Mouse (Mus musculus) hindbrain, embryonic 10.5 days (tissue): ENCODE measurements around the gene Olfr654. TPM values are rescaled to one million over a fixed set of nuclear protein-coding genes. Genes with fewer than 3 reads are reported as not detected.

Experiments used
- DNase-seq: peaks from one replicate; pipeline ENCODE4 v3.0.0-alpha.2; 2017; ENCODE audit warnings: low spot score
- H3K27ac ChIP-seq: fragments of 300-500 bp; sonication (generic); 2 replicates; pipeline ENCODE4 v1.5.1; 2016; ENCODE audit warnings: mild to moderate bottlenecking, moderate library complexity
- H3K27me3 ChIP-seq: fragments of 300-500 bp; sonication (generic); 2 replicates; pipeline ENCODE4 v1.6.1; 2016; ENCODE audit warnings: mild to moderate bottlenecking; ENCODE audit not compliant: poor library complexity, insufficient read depth, severe bottlenecking
- H3K36me3 ChIP-seq: fragments of 300-500 bp; sonication (generic); 2 replicates; pipeline ENCODE4 v1.6.1; 2016; ENCODE audit warnings: mild to moderate bottlenecking, moderate library complexity
- H3K4me1 ChIP-seq: fragments of 300-500 bp; sonication (generic); replicated peaks from 2 replicates; pipeline ENCODE4 v1.6.1; 2016; ENCODE audit warnings: mild to moderate bottlenecking
- H3K4me3 ChIP-seq: fragments of 300-500 bp; sonication (generic); 2 replicates; pipeline ENCODE4 v1.5.1; 2016; ENCODE audit warnings: mild to moderate bottlenecking, moderate library complexity
- H3K9me3 ChIP-seq: fragments of 300-500 bp; sonication (generic); 2 replicates; pipeline ENCODE4 v1.6.1; 2016; ENCODE audit warnings: mild to moderate bottlenecking, moderate library complexity
- WGBS: fragments of 180-500 bp; shearing (Covaris S2); methylation state at CpG from one replicate; pipeline ENCODE4 v1.1.7; 2016; 5-methylcytosine and 5-hydroxymethylcytosine counted together
- polyA plus RNA-seq: library from polyadenylated mRNA; unstranded; fragments of >200 nt; fragmentation: Nextera tagmentation; extraction: Ambion mirVana; gene quantifications from 2 replicates; pipeline ENCODE4 v1.2.1, GENCODE M21; 2016

Olfr654 gene
- not detected in 2 replicates for polyA plus RNA-seq

DNA sequence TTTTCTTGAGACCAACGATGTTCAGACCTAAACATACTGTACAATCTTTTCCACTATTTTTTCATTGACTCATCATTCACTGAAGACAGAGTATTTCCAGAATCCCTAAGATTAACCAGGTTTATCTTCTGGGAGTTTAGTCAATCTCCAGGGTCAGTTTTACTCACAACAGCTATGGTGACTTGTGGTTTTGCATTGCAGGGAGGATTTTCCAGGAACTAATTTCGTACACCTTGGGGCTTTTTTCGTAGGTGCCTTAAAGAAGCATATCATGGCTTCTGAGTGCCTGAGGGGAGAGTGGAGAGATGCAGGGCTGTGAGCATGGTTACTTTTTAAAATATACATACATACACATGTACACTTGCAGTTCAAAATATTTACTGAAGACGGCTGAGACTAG, at the start of gene Olfr654:
TSS of gene Olfr654 (plus strand) at position 301 of the 400 bp plus-strand sequence.
- H3K4me3 ChIP-seq = no peak within 1 kb of the TSS
- DNase-seq = no peak
- no peaks in the 10 kb centered on the region for H3K4me1 ChIP-seq
- no peaks in the 10 kb centered on the region for H3K36me3 ChIP-seq
- H3K27me3 ChIP-seq = no peaks in the 10 kb centered on the region
- no peaks in the 10 kb centered on the region for H3K9me3 ChIP-seq
- H3K27ac ChIP-seq = no peak within 1 kb of the TSS
- WGBS = 95% methylated on average over 4 of the region's 4 CpGs

DNA sequence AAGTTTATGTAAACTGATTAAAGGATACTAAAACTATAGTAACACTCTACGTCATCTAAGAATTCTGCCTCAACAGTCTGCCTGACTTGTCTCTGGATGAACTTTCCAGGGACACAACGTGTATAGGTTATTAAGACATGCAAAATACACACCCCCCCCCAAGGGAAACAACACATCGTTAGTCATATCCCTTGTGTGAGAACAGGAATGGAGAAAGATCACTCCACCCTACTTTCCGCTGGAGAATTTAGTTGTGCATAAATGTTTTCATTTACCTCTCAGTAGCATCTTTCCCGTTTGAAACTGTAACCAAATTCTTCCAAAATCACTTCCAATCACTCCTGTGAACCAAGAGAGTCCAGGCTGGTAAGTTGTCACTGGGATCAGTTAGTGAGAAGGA, 37.0 kb upstream of the Olfr654 start, which contains the start of gene Olfr651:
TSS of gene Olfr651 (plus strand) at position 301 of the 400 bp plus-strand sequence.
- Histone ChIP-seq H3K27me3 (no peaks in the 10 kb centered on the region), H3K4me1 (no peaks in the 10 kb centered on the region), H3K9me3 (0 out of 2 replicates have a peak, but pooled peaks cover 6% of the 10 kb centered on the region), H3K27ac (no peak within 1 kb of the TSS), H3K36me3 (no peaks in the 10 kb centered on the region), H3K4me3 (no peak within 1 kb of the TSS)
- WGBS = 79% methylated on average over 5 of the region's 5 CpGs
- DNase-seq = no peak

- no peaks in the 10 kb centered on the region for H3K4me1 ChIP-seq
- H3K27me3 ChIP-seq = no peaks in the 10 kb centered on the region
- no peak overlapping the region for H3K4me3 ChIP-seq
- no peaks in the 10 kb centered on the region for H3K36me3 ChIP-seq
- no peak for DNase-seq
- no peak overlapping the region for H3K27ac ChIP-seq
- no peaks in the 10 kb centered on the region for H3K9me3 ChIP-seq
- 73% methylated on average over 1 of the region's 1 CpGs for WGBS
Measured at GRCm38 (mm10) chr7:104552700-104553099, 34.1 kb upstream of the Olfr654 start.

DNA sequence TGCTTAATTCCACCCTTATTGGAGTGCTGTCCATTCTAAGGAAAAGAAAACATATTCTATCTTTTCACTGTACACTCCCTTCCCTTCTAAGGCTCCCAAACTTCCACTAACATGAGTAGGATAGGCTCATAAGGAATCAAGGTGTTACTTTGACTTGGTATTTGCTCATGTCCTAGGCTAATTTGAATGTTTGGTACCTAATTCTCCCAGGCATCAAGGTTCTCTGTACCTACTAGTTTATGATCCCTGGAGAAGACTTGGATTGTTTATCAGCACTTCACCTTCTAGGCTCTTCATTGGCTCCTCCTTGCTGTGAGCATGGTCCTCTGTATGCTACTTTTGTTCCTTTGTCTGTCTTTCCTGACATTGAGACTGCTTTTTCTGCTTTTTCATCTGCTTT, 26.2 kb upstream of the Olfr654 start, which contains the start of gene Olfr652:
TSS of gene Olfr652 (plus strand) at position 301 of the 400 bp plus-strand sequence.
- Histone ChIP-seq H3K4me1 (no peaks in the 10 kb centered on the region), H3K4me3 (no peak within 1 kb of the TSS), H3K36me3 (no peaks in the 10 kb centered on the region), H3K9me3 (no peaks in the 10 kb centered on the region), H3K27me3 (no peaks in the 10 kb centered on the region), H3K27ac (no peak within 1 kb of the TSS)
- DNase-seq = no peak

GRCm38 (mm10) chr7:104577014-104577413, 9.8 kb upstream of the Olfr654 start, which contains the start of gene Olfr653:
TSS of gene Olfr653 (plus strand) at chr7:104577314.
- no peaks in the 10 kb centered on the region for H3K9me3 ChIP-seq
- H3K27me3 ChIP-seq = no peaks in the 10 kb centered on the region
- no peaks in the 10 kb centered on the region for H3K36me3 ChIP-seq
- no peaks in the 10 kb centered on the region for H3K4me1 ChIP-seq
- 78% methylated on average over 2 of the region's 2 CpGs for WGBS
- H3K27ac ChIP-seq = no peak within 1 kb of the TSS
- no peak within 1 kb of the TSS for H3K4me3 ChIP-seq
- no peak for DNase-seq

DNA sequence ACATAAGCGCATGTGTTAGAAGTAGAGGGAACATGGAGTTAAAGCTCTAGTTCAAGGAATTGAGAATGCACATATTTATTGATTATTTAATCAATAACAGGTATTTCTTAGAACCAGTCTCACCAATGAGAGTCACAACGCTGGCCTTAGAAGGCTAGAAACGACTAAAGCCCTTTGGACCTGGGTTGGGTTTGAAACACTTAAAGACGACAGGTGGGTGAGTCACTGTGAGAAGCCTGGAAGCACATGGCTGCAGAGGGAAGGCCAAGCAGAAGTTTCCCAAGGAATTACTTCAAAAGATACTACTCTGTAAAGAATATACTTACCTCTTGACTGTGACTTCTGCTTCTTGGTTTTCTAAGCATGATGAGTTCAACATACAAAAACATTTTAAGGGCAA, 6.0 kb upstream of the Olfr654 start:
- H3K9me3 ChIP-seq = no peaks in the 10 kb centered on the region
- no peaks in the 10 kb centered on the region for H3K36me3 ChIP-seq
- no peak overlapping the region for H3K27ac ChIP-seq
- no peaks in the 10 kb centered on the region for H3K27me3 ChIP-seq
- H3K4me3 ChIP-seq = no peak overlapping the region
- H3K4me1 ChIP-seq = no peaks in the 10 kb centered on the region
- DNase-seq = no peak
- 93% methylated on average over 4 of the region's 4 CpGs for WGBS

DNA sequence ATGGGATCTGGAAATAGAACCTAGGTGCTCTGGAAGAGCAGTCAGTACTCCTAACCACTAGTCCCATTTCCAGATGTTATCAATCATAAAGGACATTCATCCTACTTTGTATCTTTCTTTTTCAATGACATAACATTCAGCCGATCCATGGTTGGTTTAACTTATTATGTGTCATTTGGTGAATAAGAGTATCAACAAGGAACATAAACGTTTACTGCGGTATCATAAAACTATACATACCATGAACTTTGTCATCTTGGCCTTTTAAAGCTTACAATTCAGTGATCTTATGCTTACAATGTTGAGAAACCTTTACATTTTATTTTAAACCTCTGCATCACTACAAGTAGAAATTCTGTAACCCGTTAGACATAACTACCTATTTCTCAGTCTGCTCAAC, 5.4 kb upstream of the Olfr654 start:
- Histone ChIP-seq H3K9me3 (no peaks in the 10 kb centered on the region), H3K4me1 (no peaks in the 10 kb centered on the region), H3K36me3 (no peaks in the 10 kb centered on the region), H3K4me3 (no peak overlapping the region), H3K27ac (no peak overlapping the region), H3K27me3 (no peaks in the 10 kb centered on the region)
- WGBS = 83% methylated on average over 4 of the region's 4 CpGs
- DNase-seq = no peak

- WGBS = 86% methylated on average over 5 of the region's 5 CpGs
- H3K4me3 ChIP-seq = no peak overlapping the region
- H3K27me3 ChIP-seq = no peaks in the 10 kb centered on the region
- H3K27ac ChIP-seq = no peak overlapping the region
- H3K9me3 ChIP-seq = no peaks in the 10 kb centered on the region
- no peaks in the 10 kb centered on the region for H3K36me3 ChIP-seq
- no peaks in the 10 kb centered on the region for H3K4me1 ChIP-seq
- DNase-seq = no peak
Measured at GRCm38 (mm10) chr7:104588274-104588673, 1.4 kb downstream of the Olfr654 start.

DNA sequence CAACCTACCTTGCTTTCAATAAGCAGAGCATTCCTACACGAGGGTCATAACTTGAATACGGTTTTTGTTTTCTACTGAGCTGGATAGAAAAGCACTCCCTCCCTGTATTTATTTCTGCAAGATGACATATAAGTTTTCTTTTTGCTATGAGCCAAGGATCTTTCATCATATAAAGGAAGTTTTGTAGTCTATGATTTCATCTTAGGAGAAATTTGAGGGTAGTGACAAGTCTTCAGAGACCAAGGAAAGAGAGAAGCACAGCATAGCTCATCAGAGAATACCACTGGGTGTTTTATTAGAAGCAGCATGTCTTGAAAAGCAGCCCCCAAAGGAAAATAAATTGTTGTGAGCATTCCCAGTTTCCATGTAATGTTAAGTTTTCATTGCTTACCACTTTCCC, 14.9 kb downstream of the Olfr654 start, which contains the start of gene Olfr655:
TSS of gene Olfr655 (minus strand) at position 101 of the 400 bp plus-strand sequence.
- no peak within 1 kb of the TSS for H3K27ac ChIP-seq
- no peaks in the 10 kb centered on the region for H3K27me3 ChIP-seq
- no peak within 1 kb of the TSS for H3K4me3 ChIP-seq
- no peaks in the 10 kb centered on the region for H3K36me3 ChIP-seq
- no peaks in the 10 kb centered on the region for H3K4me1 ChIP-seq
- WGBS = 92% methylated on average over 2 of the region's 2 CpGs
- no peaks in the 10 kb centered on the region for H3K9me3 ChIP-seq
- DNase-seq = no peak

DNA sequence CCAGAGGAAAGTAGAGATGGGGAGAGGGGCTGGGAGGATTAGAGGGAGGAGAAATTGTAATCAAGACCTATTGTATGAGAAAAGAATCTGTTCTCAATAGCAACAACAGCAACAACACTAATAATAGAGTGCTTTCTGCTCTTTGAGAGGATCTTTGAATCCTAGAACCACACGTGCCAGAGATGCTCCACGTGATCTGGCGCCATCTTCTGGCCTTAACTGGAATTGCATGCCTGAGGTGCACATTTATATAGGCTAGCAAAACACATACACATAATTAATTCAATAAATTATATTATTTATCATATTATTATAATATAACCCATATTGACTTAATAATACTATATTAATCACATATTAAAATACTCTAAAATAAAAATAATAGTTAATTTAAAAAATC, 16.3 kb downstream of the Olfr654 start:
- Histone ChIP-seq H3K9me3 (no peaks in the 10 kb centered on the region), H3K4me1 (no peaks in the 10 kb centered on the region), H3K27me3 (no peaks in the 10 kb centered on the region), H3K4me3 (no peak overlapping the region), H3K27ac (no peak overlapping the region), H3K36me3 (no peaks in the 10 kb centered on the region)
- peak; percentile 23 for DNase-seq
- WGBS = 3% methylated on average over 3 of the region's 3 CpGs

- Histone ChIP-seq H3K9me3 (no peaks in the 10 kb centered on the region), H3K36me3 (no peaks in the 10 kb centered on the region), H3K27ac (no peak overlapping the region), H3K27me3 (no peaks in the 10 kb centered on the region), H3K4me3 (no peak overlapping the region), H3K4me1 (no peaks in the 10 kb centered on the region)
- no peak for DNase-seq
Measured at GRCm38 (mm10) chr7:104604727-104605126, 17.9 kb downstream of the Olfr654 start.

- DNase-seq = no peak
- no peak within 1 kb of the TSS for H3K4me3 ChIP-seq
- H3K9me3 ChIP-seq = no peaks in the 10 kb centered on the region
- H3K36me3 ChIP-seq = no peaks in the 10 kb centered on the region
- no peaks in the 10 kb centered on the region for H3K4me1 ChIP-seq
- no peak within 1 kb of the TSS for H3K27ac ChIP-seq
- WGBS = 82% methylated on average over 4 of the region's 4 CpGs
- H3K27me3 ChIP-seq = no peaks in the 10 kb centered on the region
Measured at GRCm38 (mm10) chr7:104613655-104614054, 26.8 kb downstream of the Olfr654 start, which contains the start of gene Olfr656. TSS of gene Olfr656 (plus strand) at chr7:104613955.

DNA sequence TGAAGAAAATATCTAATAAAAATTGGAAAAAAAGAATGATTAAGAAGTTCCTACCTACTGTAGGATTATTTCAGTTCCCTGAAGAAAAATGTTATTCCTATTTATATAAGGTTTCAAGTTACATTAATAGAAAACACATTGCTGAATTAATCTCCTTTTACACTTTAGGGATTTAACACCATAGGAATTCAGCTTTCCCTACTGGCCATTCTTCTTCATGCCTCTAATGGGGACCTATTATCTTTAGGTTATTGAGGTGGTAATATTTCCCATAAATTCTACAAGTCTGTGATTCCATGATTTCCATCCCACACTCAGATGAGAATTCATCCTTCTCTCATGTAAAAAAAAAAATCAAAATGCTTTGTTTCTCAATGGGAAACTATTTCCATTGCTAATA, 37.7 kb downstream of the Olfr654 start, which contains the start of gene Olfr657:
TSS of gene Olfr657 (plus strand) at position 301 of the 400 bp plus-strand sequence.
- no peak for DNase-seq
- Histone ChIP-seq H3K4me1 (no peaks in the 10 kb centered on the region), H3K27me3 (no peaks in the 10 kb centered on the region), H3K36me3 (no peaks in the 10 kb centered on the region), H3K9me3 (no peaks in the 10 kb centered on the region), H3K4me3 (no peak within 1 kb of the TSS), H3K27ac (no peak within 1 kb of the TSS)
